Mouse (Mus musculus): ENCODE measurements around the gene Aatf.
A peak's percentile ranks its signal among the peaks of the same experiment; 100 is the strongest.

Aatf gene

DNA sequence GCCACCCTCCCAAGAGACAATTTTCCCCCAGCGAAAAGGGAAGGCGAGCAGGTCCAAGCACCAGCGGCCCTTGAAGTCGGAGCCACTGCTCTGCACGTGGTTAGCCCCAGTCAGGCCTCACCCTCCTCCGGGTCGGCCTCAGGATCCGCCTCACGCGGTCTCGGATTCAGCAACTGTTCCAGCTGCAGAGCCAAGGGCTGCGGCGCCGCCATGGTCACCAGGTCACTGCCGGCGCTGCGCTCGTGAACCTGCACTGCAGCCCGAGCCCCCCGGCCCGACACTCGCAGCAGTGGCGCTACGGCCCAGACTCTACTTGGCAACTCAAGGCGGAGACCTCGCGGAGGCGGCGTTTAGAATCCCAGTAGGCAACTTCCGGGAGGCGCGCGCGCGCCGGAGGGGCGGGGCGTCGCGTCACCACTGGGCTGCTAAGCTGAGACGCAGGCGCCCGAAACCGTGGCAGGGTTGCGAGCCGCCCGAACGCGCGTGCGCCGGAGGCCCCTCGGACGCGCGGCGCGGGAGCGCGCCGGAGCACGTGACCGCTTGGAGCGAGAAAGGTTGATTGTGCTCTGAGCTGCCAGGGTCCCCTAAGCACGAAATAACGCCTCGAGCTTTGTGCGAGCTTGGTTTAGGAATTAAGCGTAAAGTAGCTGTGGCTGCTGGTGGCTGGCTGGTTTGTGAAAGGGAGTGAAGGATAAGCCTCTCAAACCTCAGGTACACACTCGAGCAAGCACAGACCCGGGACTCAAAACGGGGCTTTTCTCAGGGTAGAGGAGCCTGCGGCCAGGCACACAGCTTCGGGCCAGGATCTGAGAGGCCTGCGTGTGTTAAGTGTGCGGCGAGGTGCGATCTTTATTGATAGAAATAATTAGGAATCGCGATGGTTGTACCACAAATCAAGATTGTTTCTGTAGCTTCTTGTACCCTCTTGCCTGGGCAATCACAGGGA lies at the start of gene Aatf:
Gene Aatf, minus strand, starts transcription at position 352 of the 946 bp plus-strand sequence.
- DNase-seq = peak; percentile 98

- DNase-seq = no peak
These were observed 49.5 kb upstream of the Aatf start for GRCm38 (mm10) chr11:84562758-84563347.

- DNase-seq = no peak
These were observed 48.2 kb upstream of the Aatf start for GRCm38 (mm10) chr11:84561546-84561945.

- DNase-seq = no peak
These were observed 40.6 kb upstream of the Aatf start for GRCm38 (mm10) chr11:84553821-84554450.

GRCm38 (mm10) chr11:84551296-84551695 lies 38.0 kb upstream of the Aatf start:
- no peak for DNase-seq

- no peak for DNase-seq
These were observed 36.0 kb upstream of the Aatf start for GRCm38 (mm10) chr11:84549258-84549791.

- no peak for DNase-seq
These were observed 35.0 kb upstream of the Aatf start for GRCm38 (mm10) chr11:84548293-84548692.

DNA sequence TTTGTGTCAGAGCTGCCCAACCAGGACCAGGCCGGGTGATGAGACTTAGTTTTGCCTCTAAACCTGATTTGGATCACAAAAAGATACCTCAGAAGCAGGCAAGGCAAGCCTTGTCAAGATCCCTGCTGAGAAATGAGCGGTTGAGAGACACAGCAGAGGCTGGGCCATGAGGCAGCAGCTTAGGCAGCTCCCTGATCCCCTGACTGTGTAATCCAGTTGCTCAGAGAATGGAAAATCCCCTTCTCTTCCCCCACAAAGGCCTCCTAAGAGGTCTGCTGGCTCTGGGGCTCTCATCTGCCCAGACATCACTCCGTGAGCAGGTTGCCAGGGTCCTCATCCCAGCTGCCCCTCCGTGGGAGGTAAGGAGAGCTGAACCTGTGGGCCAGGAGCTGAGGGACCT lies 26.7 kb upstream of the Aatf start:
- no peak for DNase-seq

- DNase-seq = no peak
These were observed 16.7 kb upstream of the Aatf start for GRCm38 (mm10) chr11:84529797-84530703.

DNA sequence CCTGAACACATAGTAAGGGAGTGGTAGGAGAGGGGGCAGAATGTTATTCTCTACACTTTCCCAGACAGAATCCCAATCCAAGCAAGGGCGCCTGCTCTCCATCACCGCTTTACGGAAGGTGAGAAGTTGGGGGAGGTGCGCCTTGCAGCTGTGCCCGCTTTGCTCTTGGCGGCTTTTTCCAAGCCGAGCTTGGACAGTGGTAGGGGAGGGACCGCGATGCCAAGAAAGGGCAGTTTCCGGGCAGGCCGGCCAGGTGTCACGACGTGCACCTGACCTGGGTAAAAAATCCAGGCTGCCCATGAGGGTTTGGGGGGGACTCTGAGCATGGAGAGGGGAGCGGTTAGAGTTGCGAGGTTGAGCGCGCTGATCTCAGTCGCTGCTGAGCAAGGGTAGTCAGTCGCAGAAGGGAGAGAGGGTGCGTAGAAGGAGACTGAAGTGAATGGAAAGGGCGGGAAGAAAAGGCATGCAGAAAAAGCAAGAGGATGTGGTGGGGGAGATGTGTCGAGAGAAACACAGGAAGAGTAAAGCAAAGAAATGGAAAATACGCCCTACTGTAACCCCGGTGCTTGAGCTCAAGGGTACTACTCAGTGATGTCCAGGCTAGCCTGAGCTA lies 15.9 kb upstream of the Aatf start:
- no peak for DNase-seq

- DNase-seq = no peak
These were observed 13.9 kb upstream of the Aatf start for GRCm38 (mm10) chr11:84526976-84527860.

GRCm38 (mm10) chr11:84526451-84526850 lies 13.1 kb upstream of the Aatf start:
- DNase-seq = no peak

GRCm38 (mm10) chr11:84525421-84526274 lies 12.3 kb upstream of the Aatf start, which contains the start of gene Lhx1:
TSS of gene Lhx1 (minus strand) at chr11:84525535.
- peak; percentile 50 for DNase-seq

DNA sequence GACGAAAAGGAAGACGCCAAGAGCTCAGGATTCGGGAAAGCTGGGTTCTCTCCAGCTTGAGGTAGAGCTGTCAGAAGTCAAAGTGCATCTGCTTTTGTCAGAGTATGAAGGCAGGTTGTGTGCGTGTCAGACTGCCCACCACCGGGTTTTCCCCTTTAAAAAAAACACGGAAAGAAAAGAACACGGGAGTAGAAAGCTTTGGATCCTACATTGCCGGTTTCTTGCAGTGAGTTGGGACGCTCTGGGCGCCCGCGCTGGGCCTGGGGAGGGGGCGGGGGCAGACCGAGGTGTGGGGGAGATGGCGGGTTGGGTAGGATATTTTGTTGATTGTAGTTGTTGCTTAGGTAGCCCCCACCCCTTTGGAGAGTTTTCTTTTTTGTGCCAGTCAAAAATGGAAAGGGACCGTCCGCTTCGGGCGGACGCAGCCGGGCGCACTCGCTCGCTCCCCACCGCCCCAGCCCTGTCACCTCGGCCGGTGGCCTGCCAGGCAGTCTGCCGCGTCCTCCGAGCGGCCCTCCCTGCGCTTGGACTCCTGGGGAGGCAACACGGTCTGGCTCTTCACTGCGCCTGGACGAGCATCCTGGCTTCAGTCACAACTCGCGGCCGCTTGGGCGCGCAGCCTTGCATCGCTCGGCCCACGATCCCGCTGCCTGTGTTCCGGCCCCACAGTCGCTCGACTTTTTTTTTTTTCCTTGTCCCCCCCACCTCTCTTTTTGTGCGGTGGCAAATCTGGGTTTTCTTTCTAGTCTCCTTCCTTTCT lies 11.4 kb upstream of the Aatf start:
- DNase-seq = peak; percentile 26

GRCm38 (mm10) chr11:84523841-84524510 lies 10.7 kb upstream of the Aatf start:
- peak; percentile 15 for DNase-seq

DNA sequence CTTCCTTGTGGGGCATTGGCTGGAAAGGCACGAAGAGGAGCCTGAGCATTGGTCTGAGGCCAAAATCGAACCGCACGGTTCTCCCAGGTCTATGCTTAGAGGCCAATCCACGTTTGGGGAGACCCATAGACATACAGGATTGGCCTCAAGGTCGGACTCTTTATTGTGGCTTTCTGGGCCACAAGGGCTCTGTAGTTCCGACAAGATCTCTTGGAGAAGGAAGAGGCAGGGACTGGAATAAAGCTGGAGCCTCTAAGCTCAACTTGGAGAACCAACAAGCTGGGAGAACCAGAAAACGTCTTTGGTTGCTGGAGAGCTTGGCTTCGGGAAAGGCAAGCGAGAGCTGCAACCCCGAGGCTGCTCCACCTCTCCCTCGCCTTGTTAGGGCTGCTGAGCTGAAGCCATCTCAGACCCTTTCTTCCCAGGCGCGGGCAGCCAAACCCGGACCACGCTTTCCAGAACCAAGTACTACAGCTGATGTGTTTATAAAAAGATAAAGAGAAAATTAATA lies 10.1 kb upstream of the Aatf start:
- DNase-seq = no peak

DNA sequence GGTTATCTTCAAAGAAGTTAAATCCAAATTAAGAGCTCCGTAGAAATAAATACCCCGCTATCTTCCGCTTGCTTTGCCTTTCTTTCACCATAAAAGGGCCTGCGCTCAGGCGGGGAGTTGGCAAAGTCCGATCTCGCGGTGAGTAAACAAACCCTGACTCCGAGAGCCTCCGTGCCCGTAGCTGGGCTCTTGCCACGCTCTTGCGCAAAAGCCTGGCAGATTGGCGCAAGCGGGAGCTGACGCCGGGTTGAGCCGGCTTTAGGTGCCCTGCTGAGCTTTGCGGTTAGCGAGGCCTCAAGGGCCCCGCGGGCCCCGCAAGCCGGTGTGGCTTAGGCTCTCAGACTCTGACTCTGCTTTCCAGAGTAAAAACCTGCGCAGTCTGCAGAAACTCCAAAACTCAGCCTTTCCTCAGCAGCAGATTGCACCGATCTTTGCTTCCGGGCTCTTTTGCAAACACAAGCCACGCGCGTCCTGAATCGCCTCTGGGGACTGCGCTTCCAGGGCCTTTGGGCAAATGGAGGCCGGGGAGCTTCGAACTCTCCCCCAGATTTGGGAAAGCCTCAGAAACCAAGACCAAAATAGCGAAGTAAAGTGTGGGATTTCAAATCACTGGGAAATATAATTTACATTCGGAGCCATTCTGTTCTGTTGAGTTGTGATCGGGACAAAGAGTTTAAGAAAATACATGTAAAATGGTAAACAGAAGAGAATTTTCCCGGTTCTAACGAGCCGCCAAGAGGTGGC lies 9.4 kb upstream of the Aatf start:
- DNase-seq = peak; percentile 27
